Mouse (Mus musculus): ENCODE data around the gene Gm10320. TPM values are rescaled to one million over a fixed set of nuclear protein-coding genes. Genes with fewer than 3 reads are reported as not detected.

The Gm10320 gene
- polyA plus RNA-seq, 1 experiment from 2014 or later = 0.36 TPM

Other genes with a start within 250 kb of the Gm10320 start
- gene Utp15, start 229.0 kb downstream of the Gm10320 start, polyA plus RNA-seq (2015; fragmentation: Nextera tagmentation; extraction: Ambion mirVana) = 13.5 and 15.0 TPM in 2 replicates
- 14.1 and 14.8 TPM in 2 replicates for gene Ankra2, start 228.9 kb downstream of the Gm10320 start, polyA plus RNA-seq (2015; fragmentation: Nextera tagmentation; extraction: Ambion mirVana)
- gene Gm21976, start 212.1 kb downstream of the Gm10320 start, polyA plus RNA-seq (2015; fragmentation: Nextera tagmentation; extraction: Ambion mirVana) = not detected in 2 replicates
- gene Btf3, start 175.0 kb downstream of the Gm10320 start, polyA plus RNA-seq (2015; fragmentation: Nextera tagmentation; extraction: Ambion mirVana) = 385 and 447 TPM in 2 replicates
- gene Foxd1, start 137.8 kb downstream of the Gm10320 start, polyA plus RNA-seq (2015; fragmentation: Nextera tagmentation; extraction: Ambion mirVana) = 0.04 TPM in 2 replicates
- not detected in 2 replicates for gene Tmem174, start 145.4 kb upstream of the Gm10320 start, polyA plus RNA-seq (2015; fragmentation: Nextera tagmentation; extraction: Ambion mirVana)
- gene Tmem171, start 202.8 kb upstream of the Gm10320 start, polyA plus RNA-seq (2015; fragmentation: Nextera tagmentation; extraction: Ambion mirVana) = 1.2 and 2.3 TPM in 2 replicates

All from heart, embryonic 13.5 days (tissue).